Mouse (Mus musculus): ENCODE measurements around the gene Ech1. TPM values are rescaled to one million over a fixed set of nuclear protein-coding genes. Genes with fewer than 3 reads are reported as not detected.

The Ech1 gene
- polyA plus RNA-seq, 1 experiment: 865 TPM

DNA sequence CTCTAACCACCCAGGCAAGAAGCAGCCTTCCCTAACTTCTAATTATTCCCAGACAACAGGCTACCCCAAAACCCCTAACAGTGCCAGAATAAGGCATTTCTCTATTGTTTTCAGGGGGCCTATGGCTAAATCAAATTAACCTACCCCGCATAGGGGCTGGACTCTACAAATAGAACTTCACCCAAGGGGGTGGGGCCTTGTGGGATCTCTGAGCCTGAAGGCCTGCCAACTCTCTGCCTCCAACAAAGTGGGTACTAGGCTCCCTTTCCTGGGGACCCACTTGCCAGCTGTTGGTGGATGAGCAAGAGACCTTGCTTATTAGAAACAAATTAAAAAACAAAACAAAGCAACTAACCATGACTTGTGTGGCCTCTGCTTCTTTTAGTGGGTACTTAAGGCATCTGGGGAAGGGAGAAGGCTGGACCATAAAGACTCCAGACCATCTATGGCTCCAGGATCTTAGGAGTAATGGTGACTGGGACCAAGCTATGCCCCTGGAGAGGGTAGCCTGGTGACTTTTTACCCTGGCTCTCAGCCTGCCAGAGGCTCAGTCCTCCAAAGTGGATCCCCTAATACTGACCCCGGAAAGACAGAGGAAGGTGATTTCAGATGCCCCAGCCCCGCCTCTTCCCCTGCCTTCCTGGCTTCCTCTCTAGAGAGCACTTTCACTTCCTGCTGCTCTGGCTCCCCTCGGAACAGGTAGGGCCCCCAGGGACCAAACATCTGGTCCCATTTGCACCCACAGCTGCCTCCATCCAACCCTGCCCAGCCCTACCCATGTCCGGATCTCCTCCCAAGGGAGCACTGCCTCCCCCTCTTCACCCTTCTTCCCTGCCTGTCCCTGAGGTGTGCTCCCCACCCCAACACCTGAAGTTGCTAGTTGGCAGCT lies 36.5 kb upstream of the Ech1 start, which contains the start of gene Rinl:
TSS of gene Rinl (plus strand) at position 663 of the 889 bp plus-strand sequence.
- H3K4me3 ChIP-seq (ENCODE audit: insufficient read depth, low read depth, low read length): no peak within 1 kb of the TSS
- no peaks in the 10 kb centered on the region for H3K27me3 ChIP-seq (replicated peaks; ENCODE audit: control insufficient read depth, insufficient read depth, low read length)
- H3K4me1 ChIP-seq (ENCODE audit: control insufficient read depth, insufficient read depth, low read length): no peaks in the 10 kb centered on the region
- no peaks in the 10 kb centered on the region; the same call in 1 of the 2 replicates for H3K36me3 ChIP-seq (ENCODE audit: control insufficient read depth, insufficient read depth, low read length)
- TF ChIP-seq CTCF (conservative IDR thresholded peaks at IDR 0.05; ENCODE audit: insufficient read depth, insufficient read length, low read depth, low read length) (no peak), POLR2A (IDR thresholded peaks at IDR 0.05; ENCODE audit: low read depth, low read length) (no peak)
- no peak for DNase-seq
- WGBS: 65% methylated on average over 5 of the region's 5 CpGs
- no peak within 1 kb of the TSS for H3K27ac ChIP-seq (ENCODE audit: insufficient read depth, low read depth, low read length)

DNA sequence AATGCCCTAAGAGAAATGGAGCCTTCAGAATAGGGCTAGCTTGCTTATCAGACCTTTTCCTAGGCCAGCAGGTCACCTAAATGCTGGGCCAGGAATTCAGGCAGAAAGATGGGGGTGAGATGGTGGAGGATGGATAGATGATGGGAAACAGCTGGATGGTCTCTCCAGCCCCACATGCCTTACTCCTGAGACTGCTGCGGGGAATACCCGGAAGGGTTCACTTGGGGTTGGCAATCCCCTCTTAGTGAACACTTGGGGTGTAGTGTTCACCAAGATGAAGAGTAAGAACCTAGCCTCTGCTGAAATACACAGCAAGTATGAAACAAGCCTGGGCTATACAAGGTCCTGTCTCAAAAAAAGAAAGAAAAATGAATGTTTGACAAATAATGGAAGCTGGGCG lies 35.8 kb upstream of the Ech1 start:
- Histone ChIP-seq H3K36me3 (ENCODE audit: control insufficient read depth, insufficient read depth, low read length) (no peaks in the 10 kb centered on the region; the same call in 1 of the 2 replicates), H3K27ac (ENCODE audit: insufficient read depth, low read depth, low read length) (no peak overlapping the region), H3K4me3 (ENCODE audit: insufficient read depth, low read depth, low read length) (no peak overlapping the region), H3K27me3 (replicated peaks; ENCODE audit: control insufficient read depth, insufficient read depth, low read length) (no peaks in the 10 kb centered on the region), H3K4me1 (ENCODE audit: control insufficient read depth, insufficient read depth, low read length) (no peaks in the 10 kb centered on the region)
- WGBS: 65% methylated on average over 3 of the region's 3 CpGs
- DNase-seq: no peak
- TF ChIP-seq CTCF (conservative IDR thresholded peaks at IDR 0.05; ENCODE audit: insufficient read depth, insufficient read length, low read depth, low read length) (no peak), POLR2A (IDR thresholded peaks at IDR 0.05; ENCODE audit: low read depth, low read length) (no peak)

DNA sequence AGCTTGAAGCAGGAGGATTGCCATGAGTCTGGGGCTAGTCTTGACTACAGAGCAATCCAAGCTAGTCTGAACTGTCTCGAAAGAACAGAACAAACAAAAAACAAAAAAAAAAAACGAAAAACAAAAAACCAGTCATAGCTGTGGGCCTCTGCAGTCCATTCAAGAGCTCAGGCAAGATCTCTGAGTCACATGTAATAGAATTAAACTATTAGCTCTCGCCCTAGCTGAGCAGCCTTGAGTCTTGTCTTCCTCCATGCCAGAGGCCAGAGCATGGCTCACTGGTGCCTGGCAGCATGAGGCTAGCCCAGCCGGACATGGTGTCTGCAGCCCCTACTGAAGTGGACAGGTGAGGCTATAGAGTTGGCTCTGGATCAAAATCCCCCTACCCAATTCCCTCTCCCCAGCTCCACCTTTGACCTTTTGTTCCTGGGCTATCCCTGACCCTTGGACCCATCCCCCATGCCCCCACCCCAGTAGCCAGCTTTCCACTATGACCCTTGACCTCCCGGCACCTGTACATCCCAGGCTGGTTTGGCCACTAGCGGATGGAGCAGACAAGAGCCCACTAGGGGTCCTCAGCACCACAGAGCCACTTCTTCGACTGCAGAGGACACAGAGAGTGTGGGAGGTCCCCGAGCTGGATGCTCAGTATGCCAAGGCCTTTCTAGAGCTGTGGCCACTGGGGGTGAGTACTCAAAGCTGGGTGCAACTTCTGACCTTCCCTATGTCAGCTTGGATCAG lies 34.8 kb upstream of the Ech1 start:
- DNase-seq: peak; percentile 45
- TF ChIP-seq POLR2A (IDR thresholded peaks at IDR 0.05; ENCODE audit: low read depth, low read length) (no peak), CTCF (conservative IDR thresholded peaks at IDR 0.05; ENCODE audit: insufficient read depth, insufficient read length, low read depth, low read length) (peak; percentile 37; the same call in 1 of the 2 replicates)
- Histone ChIP-seq H3K27me3 (replicated peaks; ENCODE audit: control insufficient read depth, insufficient read depth, low read length) (no peaks in the 10 kb centered on the region), H3K27ac (ENCODE audit: insufficient read depth, low read depth, low read length) (no peak overlapping the region), H3K4me3 (ENCODE audit: insufficient read depth, low read depth, low read length) (no peak overlapping the region), H3K4me1 (ENCODE audit: control insufficient read depth, insufficient read depth, low read length) (no peaks in the 10 kb centered on the region), H3K36me3 (ENCODE audit: control insufficient read depth, insufficient read depth, low read length) (no peaks in the 10 kb centered on the region; the same call in 1 of the 2 replicates)
- 54% methylated on average over 8 of the region's 8 CpGs for WGBS

DNA sequence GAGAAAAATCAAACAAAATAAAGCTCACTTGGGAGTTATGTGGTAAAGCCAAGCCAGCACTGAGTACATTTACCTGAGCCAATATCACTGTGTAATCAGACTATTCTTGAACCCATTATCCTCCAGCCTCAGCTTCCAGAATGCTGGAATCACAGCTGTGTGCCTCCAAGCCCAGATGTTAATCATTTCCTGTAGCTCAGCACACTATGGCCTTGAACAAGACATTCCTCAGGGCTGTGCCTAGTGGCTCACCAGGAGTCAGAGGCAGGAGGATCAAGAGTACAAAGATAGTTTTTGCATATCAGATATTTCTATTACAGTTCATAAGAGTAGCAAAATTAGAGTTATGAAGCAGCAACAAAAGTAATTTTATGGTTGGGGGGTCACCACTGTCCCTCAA lies 33.3 kb upstream of the Ech1 start:
- H3K36me3 ChIP-seq (ENCODE audit: control insufficient read depth, insufficient read depth, low read length): no peaks in the 10 kb centered on the region
- no peak for DNase-seq
- no peak for TF ChIP-seq POLR2A (IDR thresholded peaks at IDR 0.05; ENCODE audit: low read depth, low read length)
- TF ChIP-seq CTCF (conservative IDR thresholded peaks at IDR 0.05; ENCODE audit: insufficient read depth, insufficient read length, low read depth, low read length): no peak
- no peaks in the 10 kb centered on the region for H3K27me3 ChIP-seq (replicated peaks; ENCODE audit: control insufficient read depth, insufficient read depth, low read length)
- H3K4me1 ChIP-seq (ENCODE audit: control insufficient read depth, insufficient read depth, low read length): no peaks in the 10 kb centered on the region
- no peak overlapping the region for H3K27ac ChIP-seq (ENCODE audit: insufficient read depth, low read depth, low read length)
- H3K4me3 ChIP-seq (ENCODE audit: insufficient read depth, low read depth, low read length): no peak overlapping the region

DNA sequence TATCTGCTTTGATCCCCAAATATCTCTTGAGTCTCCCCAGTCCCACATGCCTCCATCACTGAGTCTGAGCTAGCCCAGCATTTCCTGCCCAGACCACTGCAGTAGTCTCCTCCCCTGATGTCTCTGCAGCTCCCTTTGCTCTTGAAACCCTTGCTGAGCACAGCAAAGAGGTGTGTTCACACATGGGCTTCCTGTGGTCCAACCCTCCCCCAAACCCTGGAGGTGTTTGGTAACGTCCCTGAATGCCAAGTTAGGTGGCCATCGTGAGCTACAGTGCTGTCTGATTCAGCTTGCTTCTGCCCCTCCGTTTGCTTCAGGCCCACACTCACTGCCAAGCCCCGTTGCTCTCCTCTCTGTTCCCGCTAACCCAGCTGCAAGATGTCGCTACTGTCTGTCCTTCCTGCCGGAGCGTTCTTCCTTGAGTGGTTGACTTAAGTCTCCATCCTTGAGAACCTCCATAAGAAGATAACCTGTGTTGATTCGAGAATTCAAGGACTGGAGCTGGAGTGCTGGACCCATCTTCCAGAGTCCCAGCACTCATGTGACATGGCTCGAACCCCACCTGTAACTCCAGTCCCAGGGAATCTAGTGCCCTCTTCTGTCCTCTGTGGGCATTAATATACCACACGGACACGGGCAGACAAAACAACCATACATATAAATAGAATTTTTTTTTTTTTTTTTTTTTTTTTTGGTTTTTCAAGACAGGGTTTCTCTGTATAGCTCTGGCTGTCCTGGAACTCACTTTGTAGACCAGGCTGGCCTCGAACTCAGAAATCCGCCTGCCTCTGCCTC lies 32.4 kb upstream of the Ech1 start:
- H3K4me3 ChIP-seq (ENCODE audit: insufficient read depth, low read depth, low read length): no peak overlapping the region
- peaks cover 3% of the 10 kb centered on the region; the same call in 1 of the 2 replicates for H3K4me1 ChIP-seq (ENCODE audit: control insufficient read depth, insufficient read depth, low read length)
- TF ChIP-seq CTCF (conservative IDR thresholded peaks at IDR 0.05; ENCODE audit: insufficient read depth, insufficient read length, low read depth, low read length): no peak
- TF ChIP-seq POLR2A (IDR thresholded peaks at IDR 0.05; ENCODE audit: low read depth, low read length): no peak
- H3K27ac ChIP-seq (ENCODE audit: insufficient read depth, low read depth, low read length): no peak overlapping the region
- no peaks in the 10 kb centered on the region for H3K36me3 ChIP-seq (ENCODE audit: control insufficient read depth, insufficient read depth, low read length)
- 79% methylated on average over 14 of the region's 14 CpGs for WGBS
- H3K27me3 ChIP-seq (replicated peaks; ENCODE audit: control insufficient read depth, insufficient read depth, low read length): no peaks in the 10 kb centered on the region
- DNase-seq: no peak

DNA sequence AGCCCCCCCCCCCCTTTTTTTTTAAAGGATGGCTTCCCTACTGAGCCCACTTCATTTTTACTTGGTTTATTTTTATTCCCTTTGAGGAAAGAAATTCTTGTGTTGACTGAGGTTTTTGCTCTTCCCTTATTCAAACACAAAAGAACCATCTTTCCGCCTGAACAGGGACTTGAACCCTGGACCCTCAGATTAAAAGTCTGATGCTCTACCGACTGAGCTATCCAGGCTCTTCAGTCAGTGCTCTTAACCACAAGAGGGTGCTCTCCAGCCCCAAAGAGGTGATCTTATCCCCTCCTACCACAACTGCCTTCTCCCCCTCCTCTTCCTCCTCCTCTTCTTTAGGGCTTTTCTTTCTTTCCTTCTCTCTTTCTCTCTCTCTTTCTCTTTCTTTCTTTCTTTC lies 31.2 kb upstream of the Ech1 start:
- H3K36me3 ChIP-seq (ENCODE audit: control insufficient read depth, insufficient read depth, low read length): no peaks in the 10 kb centered on the region
- no peak overlapping the region for H3K4me3 ChIP-seq (ENCODE audit: insufficient read depth, low read depth, low read length)
- 30% methylated on average over 2 of the region's 2 CpGs for WGBS
- peaks cover 3% of the 10 kb centered on the region; the same call in 1 of the 2 replicates for H3K4me1 ChIP-seq (ENCODE audit: control insufficient read depth, insufficient read depth, low read length)
- no peaks in the 10 kb centered on the region for H3K27me3 ChIP-seq (replicated peaks; ENCODE audit: control insufficient read depth, insufficient read depth, low read length)
- DNase-seq: peak; percentile 62
- TF ChIP-seq POLR2A (IDR thresholded peaks at IDR 0.05; ENCODE audit: low read depth, low read length) (no peak), CTCF (conservative IDR thresholded peaks at IDR 0.05; ENCODE audit: insufficient read depth, insufficient read length, low read depth, low read length) (peak; percentile 59)
- H3K27ac ChIP-seq (ENCODE audit: insufficient read depth, low read depth, low read length): no peak overlapping the region

Measured in kidney, adult 2 months (tissue).